Mouse (Mus musculus): ENCODE data around the gene Btbd19. TPM values are rescaled to one million over a fixed set of nuclear protein-coding genes. Genes with fewer than 3 reads are reported as not detected.

Btbd19 gene
- polyA plus RNA-seq (2014; fragmentation: Illumina TruSeq; extraction: RNeasy Lipid Tissue Mini Kit (QIAGEN cat#74804); ENCODE audit: low read depth, low replicate concordance), result 7.9 TPM

DNA sequence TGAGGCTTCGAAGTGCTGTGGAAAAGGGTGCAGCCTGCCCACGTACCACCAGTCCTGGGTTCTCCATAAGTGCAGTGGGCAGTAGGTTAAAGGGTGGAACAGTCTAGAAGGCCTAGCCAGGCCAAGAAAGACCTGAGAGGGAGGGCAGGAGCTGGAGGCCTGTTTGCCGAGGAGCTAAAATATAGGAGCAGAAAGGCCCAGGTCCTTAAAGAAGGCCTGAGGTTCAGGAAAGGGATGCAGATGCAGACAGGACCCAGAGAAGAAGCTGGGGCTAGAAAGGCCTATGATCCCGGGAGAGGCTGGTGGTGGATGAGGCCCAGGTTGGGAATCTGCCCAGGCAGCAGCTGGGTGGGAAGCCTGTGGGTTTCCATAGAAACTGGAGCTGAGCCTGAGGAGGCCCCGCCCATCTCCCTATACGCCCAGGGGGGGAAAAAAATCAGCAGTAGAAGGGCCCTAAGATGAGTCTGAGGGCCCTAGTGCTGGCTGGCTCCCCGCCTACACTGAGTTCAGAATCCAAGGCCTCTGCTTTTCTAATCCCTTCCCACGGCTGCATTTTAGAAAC is at the start of gene Btbd19:
Gene Btbd19 (minus strand): TSS at position 378 of the 562 bp plus-strand sequence.

DNA sequence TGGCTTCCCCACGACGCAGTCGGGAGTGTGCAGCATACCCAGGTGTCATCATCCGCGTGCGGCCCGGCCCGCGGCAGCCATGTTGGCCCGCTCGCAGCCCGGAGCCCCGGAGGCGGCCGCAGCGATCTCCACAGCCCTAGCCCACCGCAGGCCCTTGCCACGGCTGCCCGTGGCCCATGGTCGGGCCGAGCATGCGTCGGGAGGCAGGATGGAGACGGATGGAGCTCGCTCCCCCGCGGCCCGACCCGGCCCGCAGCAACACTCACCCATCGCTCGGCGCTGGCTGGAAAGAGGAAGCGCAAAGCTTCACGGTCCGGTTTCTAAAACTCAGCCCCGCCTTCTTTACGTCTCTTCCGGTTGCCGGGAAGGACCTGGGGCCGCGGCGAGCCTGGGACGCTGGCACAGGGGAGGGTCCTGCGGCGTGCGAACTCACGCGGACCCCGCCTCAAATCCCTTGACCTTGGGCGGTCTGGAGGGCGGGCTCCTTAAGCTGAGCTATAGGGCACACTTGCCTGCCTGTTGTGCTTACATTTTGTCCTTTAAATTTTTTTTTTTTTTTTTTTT is 30.3 kb upstream of the Btbd19 start, which contains the start of gene Rps8:
Gene Rps8 (minus strand): TSS at position 452 of the 564 bp plus-strand sequence.

DNA sequence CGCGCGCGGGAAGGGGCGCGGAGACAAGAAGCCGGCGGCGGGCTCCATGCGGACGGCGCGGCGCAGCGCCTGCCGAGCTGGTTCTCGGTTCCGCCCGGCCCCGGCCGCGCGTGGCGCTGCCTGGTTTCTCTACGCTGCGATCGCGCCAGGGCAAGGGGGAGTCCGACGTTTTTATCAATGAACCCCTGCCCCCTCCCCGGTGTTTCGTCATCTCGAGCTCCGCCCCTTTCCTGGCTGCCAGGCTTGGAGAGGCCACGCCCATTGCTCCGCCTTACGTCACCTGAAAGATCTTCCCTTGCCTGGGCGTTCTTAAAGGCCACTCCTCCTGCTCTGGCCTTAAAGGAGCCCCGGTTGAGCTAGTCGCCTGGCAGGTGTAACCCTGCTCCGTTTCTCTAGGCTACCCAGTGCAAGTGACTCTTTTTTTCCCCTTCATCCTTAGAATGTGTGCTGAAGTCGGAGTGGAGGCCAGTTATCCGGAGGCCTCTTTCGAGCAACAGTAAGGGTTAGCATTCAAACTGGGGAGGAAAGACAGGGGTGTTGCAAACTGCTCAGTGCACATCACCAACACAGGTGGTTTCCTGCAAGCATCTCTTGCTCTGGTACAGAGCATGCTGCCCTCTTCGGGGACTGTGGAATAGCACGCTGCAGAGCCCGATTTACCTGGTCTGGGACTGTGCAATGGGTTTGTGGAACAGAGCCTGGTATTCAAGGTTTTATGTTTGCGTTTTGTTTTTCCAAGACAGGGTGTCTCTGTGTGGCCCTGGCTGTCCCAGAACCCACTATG is 8.5 kb upstream of the Btbd19 start, which contains the start of gene Plk3:
Gene Plk3 (minus strand): TSS at position 147 of the 784 bp plus-strand sequence.

DNA sequence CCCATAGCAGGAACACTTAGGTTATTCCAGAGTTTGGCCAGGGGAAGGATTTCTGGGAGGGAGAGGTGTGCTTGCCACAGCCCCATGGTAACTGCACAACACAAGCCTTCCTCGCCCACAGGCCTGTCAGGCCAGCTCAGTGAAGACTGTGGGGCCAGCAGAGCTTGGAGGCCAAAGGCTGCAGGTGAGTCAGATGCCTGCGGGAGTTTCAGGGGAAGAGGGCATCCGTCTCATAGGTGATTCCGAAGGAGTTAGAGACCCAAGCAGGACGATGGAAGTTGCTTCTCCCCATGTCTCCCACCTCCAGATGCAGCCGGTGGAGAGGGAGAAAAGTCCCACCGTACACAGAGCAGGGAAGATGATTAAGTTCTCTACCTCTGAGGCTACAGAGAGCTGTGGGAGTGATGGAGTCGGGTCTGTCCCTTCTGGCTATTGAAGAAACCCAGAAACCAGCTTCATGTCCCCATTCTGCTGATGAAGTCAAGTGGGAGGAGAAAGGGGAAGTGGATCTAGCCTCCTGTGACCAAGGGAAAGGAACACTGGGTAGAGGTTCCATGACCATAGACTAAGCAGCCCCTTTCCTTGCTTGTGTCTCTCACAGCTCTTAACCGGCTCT is 1.3 kb upstream of the Btbd19 start, which contains the start of gene Tctex1d4:
Gene Tctex1d4 (plus strand): TSS at position 120 of the 616 bp plus-strand sequence.

DNA sequence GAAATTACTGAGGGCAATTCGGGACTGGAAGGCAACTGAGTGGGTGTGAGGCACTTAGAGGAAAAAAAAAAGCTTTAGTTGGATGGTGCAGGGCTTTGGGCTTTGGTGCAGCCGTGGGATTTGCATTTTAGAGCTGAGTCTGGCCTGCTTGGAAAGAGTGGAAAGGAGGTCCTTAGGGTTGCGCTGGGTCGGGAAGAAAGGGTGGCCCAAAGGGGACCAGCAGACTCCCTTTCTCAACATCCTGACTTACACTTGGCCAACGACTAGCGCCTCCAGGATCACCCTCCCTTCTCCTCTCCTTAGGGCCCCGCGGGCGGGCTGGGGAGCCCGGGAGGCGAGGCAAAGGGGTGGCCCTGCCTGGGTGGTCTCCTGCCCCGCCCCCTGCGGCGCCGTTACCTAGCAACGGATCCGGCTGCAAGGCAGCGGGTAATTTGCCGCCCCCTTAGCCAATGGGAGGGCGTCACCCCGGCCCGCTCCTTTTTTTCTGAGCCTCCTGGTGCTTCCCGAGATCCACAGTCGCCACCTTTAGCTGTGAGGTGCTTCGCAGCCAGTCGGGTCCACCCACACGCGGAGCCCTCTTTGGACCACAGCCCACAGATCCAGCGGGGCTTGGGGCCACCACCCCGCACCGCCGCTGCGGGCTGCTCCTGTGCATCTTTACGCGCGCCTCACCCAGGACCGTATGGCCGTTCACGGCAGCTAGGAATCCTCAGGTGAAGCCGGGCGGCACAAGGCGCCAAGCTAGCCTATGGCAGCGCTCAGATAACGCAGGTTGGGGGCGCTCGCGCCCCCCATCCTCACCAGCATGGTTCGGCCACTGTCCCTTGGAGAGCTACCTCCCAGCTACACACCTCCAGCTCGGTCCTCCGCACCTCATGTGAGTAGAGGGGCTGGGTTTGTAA is 29.7 kb downstream of the Btbd19 start, which contains the start of gene Ptch2:
Gene Ptch2 (plus strand): TSS at position 525 of the 902 bp plus-strand sequence.

Other genes with a start within 250 kb of the Btbd19 start
- gene Zswim5, start 248.3 kb downstream of the Btbd19 start, polyA plus RNA-seq (2014; fragmentation: Illumina TruSeq; extraction: RNeasy Lipid Tissue Mini Kit (QIAGEN cat#74804); ENCODE audit: low read depth, low replicate concordance), result 3.0 TPM
- gene Urod, start 131.3 kb downstream of the Btbd19 start, polyA plus RNA-seq (2014; fragmentation: Illumina TruSeq; extraction: RNeasy Lipid Tissue Mini Kit (QIAGEN cat#74804); ENCODE audit: low read depth, low replicate concordance), result 123 TPM
- 19.9 TPM for gene Hectd3, start 130.4 kb downstream of the Btbd19 start, polyA plus RNA-seq (2014; fragmentation: Illumina TruSeq; extraction: RNeasy Lipid Tissue Mini Kit (QIAGEN cat#74804); ENCODE audit: low read depth, low replicate concordance)
- gene Eif2b3, start 106.3 kb downstream of the Btbd19 start, polyA plus RNA-seq (2014; fragmentation: Illumina TruSeq; extraction: RNeasy Lipid Tissue Mini Kit (QIAGEN cat#74804); ENCODE audit: low read depth, low replicate concordance), result 23.1 TPM
- 31.8 TPM for gene Ptch2, start 29.6 kb downstream of the Btbd19 start, polyA plus RNA-seq (2014; fragmentation: Illumina TruSeq; extraction: RNeasy Lipid Tissue Mini Kit (QIAGEN cat#74804); ENCODE audit: low read depth, low replicate concordance)
- gene Tctex1d4, start 1.1 kb upstream of the Btbd19 start, polyA plus RNA-seq (2014; fragmentation: Illumina TruSeq; extraction: RNeasy Lipid Tissue Mini Kit (QIAGEN cat#74804); ENCODE audit: low read depth, low replicate concordance), result 11.7 TPM
- gene Plk3, start 8.2 kb upstream of the Btbd19 start, polyA plus RNA-seq (2014; fragmentation: Illumina TruSeq; extraction: RNeasy Lipid Tissue Mini Kit (QIAGEN cat#74804); ENCODE audit: low read depth, low replicate concordance), result 6.5 TPM
- gene Rps8, start 30.5 kb upstream of the Btbd19 start, polyA plus RNA-seq (2014; fragmentation: Illumina TruSeq; extraction: RNeasy Lipid Tissue Mini Kit (QIAGEN cat#74804); ENCODE audit: low read depth, low replicate concordance), result 970 TPM
- 6.8 TPM for gene Kif2c, start 56.9 kb upstream of the Btbd19 start, polyA plus RNA-seq (2014; fragmentation: Illumina TruSeq; extraction: RNeasy Lipid Tissue Mini Kit (QIAGEN cat#74804); ENCODE audit: low read depth, low replicate concordance)
- 36.8 TPM for gene Tmem53, start 126.2 kb upstream of the Btbd19 start, polyA plus RNA-seq (2014; fragmentation: Illumina TruSeq; extraction: RNeasy Lipid Tissue Mini Kit (QIAGEN cat#74804); ENCODE audit: low read depth, low replicate concordance)
- 2.7 TPM for gene Armh1, start 126.4 kb upstream of the Btbd19 start, polyA plus RNA-seq (2014; fragmentation: Illumina TruSeq; extraction: RNeasy Lipid Tissue Mini Kit (QIAGEN cat#74804); ENCODE audit: low read depth, low replicate concordance)